Mouse (Mus musculus) forebrain, embryonic 12.5 days (tissue): ENCODE data around the gene Tbk1. TPM values are rescaled to one million over a fixed set of nuclear protein-coding genes. Genes with fewer than 3 reads are reported as not detected.

Source experiments
- ATAC-seq: fragments of 200-750 bp; cut with Nextera tagmentation; 2 replicates; pipeline ENCODE4 v1.8.0; 2017; ENCODE audit warnings: moderate TSS enrichment; ENCODE audit not compliant: low FRiP score
- H3K27ac ChIP-seq: fragments of 300-500 bp; sonication (generic); 2 replicates; pipeline ENCODE4 v1.5.1; 2016; ENCODE audit warnings: mild to moderate bottlenecking
- H3K27me3 ChIP-seq: fragments of 300-500 bp; sonication (generic); 2 replicates; pipeline ENCODE4 v1.6.1; 2016; ENCODE audit warnings: mild to moderate bottlenecking
- H3K36me3 ChIP-seq: fragments of 300-500 bp; sonication (generic); replicated peaks from 2 replicates; pipeline ENCODE4 v1.6.1; 2016; ENCODE audit warnings: mild to moderate bottlenecking
- H3K4me1 ChIP-seq: fragments of 300-500 bp; sonication (generic); 2 replicates; pipeline ENCODE4 v1.6.1; 2016
- H3K4me2 ChIP-seq: fragments of 300-500 bp; sonication (generic); 2 replicates; pipeline ENCODE4 v1.6.1; 2016; ENCODE audit warnings: mild to moderate bottlenecking, moderate library complexity
- H3K4me3 ChIP-seq: fragments of 300-500 bp; sonication (generic); replicated peaks from 2 replicates; pipeline ENCODE4 v1.5.1; 2016; ENCODE audit warnings: mild to moderate bottlenecking
- H3K9ac ChIP-seq: fragments of 300-500 bp; sonication (generic); 2 replicates; pipeline ENCODE4 v1.6.1; 2016; ENCODE audit warnings: mild to moderate bottlenecking
- H3K9me3 ChIP-seq: fragments of 300-500 bp; sonication (generic); 2 replicates; pipeline ENCODE4 v1.6.1; 2016
- WGBS: fragments of 180-500 bp; shearing (Covaris S2); methylation state at CpG from one replicate; pipeline ENCODE4 v1.1.7; 2016; 5-methylcytosine and 5-hydroxymethylcytosine counted together
- polyA plus RNA-seq: library from polyadenylated mRNA; unstranded; fragments of >200 nt; fragmentation: Nextera tagmentation; extraction: Ambion mirVana; gene quantifications from 2 replicates; pipeline ENCODE4 v1.2.1, GENCODE M21; 2016

Gene Tbk1
- polyA plus RNA-seq, 1 experiment from 2014 or later, result 39.4 TPM

DNA sequence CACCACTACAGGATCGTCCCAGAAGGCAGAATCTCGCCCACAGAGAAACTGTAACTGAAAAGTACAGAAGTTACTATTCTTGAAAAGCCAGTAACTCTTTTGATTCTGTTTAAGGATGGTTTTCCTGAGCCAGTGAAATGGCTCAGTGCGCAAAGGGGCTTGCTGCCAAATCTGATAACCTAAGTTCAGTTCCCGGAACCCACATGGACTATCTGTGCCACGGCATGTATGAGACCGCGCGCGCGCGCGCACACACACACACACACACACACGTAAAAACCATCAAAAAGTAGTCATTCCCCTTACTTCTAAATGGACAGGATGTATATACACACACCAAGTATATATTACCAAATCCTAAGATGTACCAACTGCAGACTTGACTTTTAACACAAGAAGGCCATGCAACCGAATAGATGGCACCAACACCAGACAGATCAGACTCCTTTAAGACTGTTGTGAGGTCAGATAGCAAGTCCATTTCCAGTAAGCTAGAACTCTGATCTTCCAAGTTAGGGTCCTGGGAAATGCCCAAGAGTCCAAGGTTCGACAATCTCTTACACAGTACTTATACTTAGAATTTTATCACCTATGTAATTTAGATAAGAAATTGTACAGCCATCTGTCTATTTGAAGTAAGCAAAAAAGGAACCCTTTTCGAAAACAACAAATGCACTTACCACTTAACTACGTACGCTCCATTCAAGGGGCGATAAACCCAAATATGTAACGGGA, 1.4 kb downstream of the Tbk1 start:
- no peak for ATAC-seq
- peak overlapping the region; percentile 86 for H3K4me2 ChIP-seq
- H3K27me3 ChIP-seq, result no peaks in the 10 kb centered on the region
- H3K9me3 ChIP-seq, result no peaks in the 10 kb centered on the region
- peak overlapping the region; percentile 92 for H3K9ac ChIP-seq
- WGBS, result 91% methylated on average over 20 of the region's 20 CpGs
- H3K27ac ChIP-seq, result no peak overlapping the region
- peak overlapping the region; percentile 88 for H3K4me3 ChIP-seq
- peaks cover 40% of the 10 kb centered on the region for H3K36me3 ChIP-seq
- peaks cover 16% of the 10 kb centered on the region for H3K4me1 ChIP-seq

GRCm38 (mm10) chr10:121584033-121584432, 2.6 kb downstream of the Tbk1 start:
- WGBS, result 93% methylated on average over 10 of the region's 10 CpGs
- no peak overlapping the region for H3K4me2 ChIP-seq
- ATAC-seq, result no peak

DNA sequence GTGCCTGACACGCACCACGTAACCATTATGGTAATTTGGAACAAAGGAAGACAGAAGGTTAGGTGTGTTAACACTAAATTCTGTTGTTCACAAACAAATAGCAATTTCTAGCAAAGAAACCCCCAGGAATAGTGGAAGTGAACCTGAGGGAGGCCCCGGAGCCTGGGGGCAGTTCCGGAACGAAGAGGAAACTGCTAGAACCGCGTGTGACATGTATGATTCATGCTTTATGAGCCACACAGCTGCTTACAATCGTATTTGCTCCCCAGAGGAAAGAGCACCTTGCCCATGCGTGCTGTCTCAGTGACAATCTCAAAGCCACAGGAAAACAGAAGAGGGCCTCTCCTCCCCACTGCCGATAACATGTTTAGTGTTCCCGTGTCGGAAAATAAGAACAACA, 3.6 kb downstream of the Tbk1 start:
- 97% methylated on average over 12 of the region's 12 CpGs for WGBS
- peaks cover 46% of the 10 kb centered on the region for H3K36me3 ChIP-seq
- H3K4me1 ChIP-seq, result peaks cover 16% of the 10 kb centered on the region
- H3K4me2 ChIP-seq, result no peak overlapping the region
- no peak for ATAC-seq
- no peaks in the 10 kb centered on the region for H3K9me3 ChIP-seq
- no peaks in the 10 kb centered on the region for H3K27me3 ChIP-seq
- no peak overlapping the region for H3K27ac ChIP-seq
- H3K9ac ChIP-seq, result no peak overlapping the region
- H3K4me3 ChIP-seq, result no peak overlapping the region

More at GRCm38 (mm10) chr10:121584033-121584432, 2.6 kb downstream of the Tbk1 start:
- Histone ChIP-seq H3K9ac (no peak overlapping the region), H3K36me3 (peaks cover 40% of the 10 kb centered on the region), H3K27me3 (no peaks in the 10 kb centered on the region), H3K4me1 (peaks cover 16% of the 10 kb centered on the region), H3K4me3 (no peak overlapping the region), H3K9me3 (no peaks in the 10 kb centered on the region), H3K27ac (no peak overlapping the region)

DNA sequence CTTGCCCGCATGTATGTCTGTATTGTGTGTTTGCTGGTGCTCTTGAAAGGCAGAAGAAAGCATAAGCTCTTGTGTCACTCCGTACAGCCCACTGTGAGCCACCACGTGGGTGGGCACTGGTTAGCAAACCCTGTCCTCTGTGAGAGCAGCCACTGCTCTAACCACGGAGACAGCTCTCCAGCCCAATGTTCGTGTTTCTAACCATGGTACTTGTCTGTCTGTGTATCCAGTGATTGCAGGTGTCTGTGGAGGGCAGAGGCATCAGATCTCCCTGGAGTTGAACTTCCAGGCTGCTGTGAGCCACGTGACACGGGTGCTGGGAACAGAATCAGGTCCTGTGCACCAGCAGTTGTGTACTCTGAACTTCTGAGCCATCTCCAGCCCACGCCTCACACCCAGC, 4.3 kb downstream of the Tbk1 start:
- ATAC-seq, result no peak
- peaks cover 52% of the 10 kb centered on the region for H3K36me3 ChIP-seq
- H3K9me3 ChIP-seq, result no peaks in the 10 kb centered on the region
- H3K4me2 ChIP-seq, result no peak overlapping the region
- peaks cover 15% of the 10 kb centered on the region for H3K4me1 ChIP-seq
- no peak overlapping the region for H3K9ac ChIP-seq
- 94% methylated on average over 8 of the region's 8 CpGs for whole genome bisulfite sequencing
- H3K27me3 ChIP-seq, result no peaks in the 10 kb centered on the region
- no peak overlapping the region for H3K27ac ChIP-seq
- no peak overlapping the region for H3K4me3 ChIP-seq

GRCm38 (mm10) chr10:121581405-121581804, 5.2 kb downstream of the Tbk1 start:
- H3K27ac ChIP-seq, result no peak overlapping the region
- WGBS, result 69% methylated on average over 6 of the region's 6 CpGs
- no peaks in the 10 kb centered on the region for H3K27me3 ChIP-seq
- peaks cover 11% of the 10 kb centered on the region for H3K4me1 ChIP-seq
- H3K36me3 ChIP-seq, result peaks cover 52% of the 10 kb centered on the region
- peak; percentile 70; the same call in 1 of the 2 replicates for ATAC-seq
- H3K9ac ChIP-seq, result no peak overlapping the region
- no peak overlapping the region for H3K4me3 ChIP-seq
- no peak overlapping the region for H3K4me2 ChIP-seq
- no peaks in the 10 kb centered on the region for H3K9me3 ChIP-seq

GRCm38 (mm10) chr10:121580381-121580780, 6.2 kb downstream of the Tbk1 start:
- no peak overlapping the region for H3K4me3 ChIP-seq
- H3K27me3 ChIP-seq, result no peaks in the 10 kb centered on the region
- 96% methylated on average over 5 of the region's 5 CpGs for WGBS
- ATAC-seq, result no peak
- no peaks in the 10 kb centered on the region for H3K9me3 ChIP-seq
- H3K9ac ChIP-seq, result no peak overlapping the region
- peaks cover 6% of the 10 kb centered on the region; the same call in 1 of the 2 replicates for H3K4me1 ChIP-seq
- H3K27ac ChIP-seq, result no peak overlapping the region
- no peak overlapping the region for H3K4me2 ChIP-seq
- peaks cover 62% of the 10 kb centered on the region for H3K36me3 ChIP-seq

DNA sequence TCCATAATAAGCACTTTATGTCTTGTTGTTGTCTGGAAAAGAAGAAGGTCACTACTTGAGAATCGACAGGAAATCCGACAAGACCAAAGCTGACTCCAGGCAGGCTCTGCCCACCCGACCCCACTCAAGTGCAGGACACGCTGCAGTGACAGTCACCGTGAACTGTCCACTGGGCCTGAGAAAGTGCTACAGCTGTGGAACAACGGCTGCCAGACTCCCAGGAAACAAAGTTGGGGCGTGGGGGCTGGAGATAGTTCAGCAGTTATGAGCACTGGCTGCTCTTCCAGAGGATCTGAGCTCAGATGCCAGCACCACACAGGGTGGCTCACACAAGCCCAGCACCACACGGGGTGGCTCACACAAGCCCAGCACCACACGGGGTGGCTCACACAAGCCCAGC, 10.2 kb downstream of the Tbk1 start:
- no peak for ATAC-seq
- no peak overlapping the region for H3K27ac ChIP-seq
- H3K4me2 ChIP-seq, result no peak overlapping the region
- no peaks in the 10 kb centered on the region for H3K4me1 ChIP-seq
- WGBS, result 92% methylated on average over 9 of the region's 9 CpGs
- H3K36me3 ChIP-seq, result peaks cover 57% of the 10 kb centered on the region
- no peak overlapping the region for H3K9ac ChIP-seq
- no peaks in the 10 kb centered on the region for H3K27me3 ChIP-seq
- no peaks in the 10 kb centered on the region for H3K9me3 ChIP-seq
- no peak overlapping the region for H3K4me3 ChIP-seq

DNA sequence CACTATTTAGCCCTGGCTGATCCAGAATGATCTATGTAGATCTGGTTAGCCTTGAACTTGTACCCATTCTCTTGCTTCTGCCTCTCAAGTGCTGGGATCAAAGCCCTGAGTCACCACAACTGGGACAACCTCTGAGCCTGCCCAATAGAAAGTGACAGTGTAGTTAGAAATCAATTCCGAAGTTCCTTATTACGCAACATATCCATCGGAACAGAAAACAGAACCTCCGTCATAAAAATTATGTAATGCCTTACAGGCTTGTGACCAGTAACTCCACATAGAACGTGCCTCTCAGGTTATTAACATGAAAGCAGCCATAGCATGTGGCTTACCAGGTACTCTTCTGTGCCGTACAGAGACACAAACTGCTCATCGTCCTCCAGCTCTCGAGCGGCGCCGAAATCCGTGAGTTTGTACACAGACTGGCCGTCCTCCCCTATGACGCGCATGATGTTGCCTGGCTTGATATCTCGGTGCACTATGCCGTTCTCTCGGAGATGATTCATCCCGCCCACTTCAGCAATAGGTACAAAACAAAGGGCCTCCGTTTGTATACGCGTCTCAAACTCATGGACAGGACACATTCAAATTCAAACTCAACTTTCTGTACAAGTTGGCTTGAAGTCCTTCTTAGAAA, 15.0 kb downstream of the Tbk1 start:
- ATAC-seq, result no peak
- Histone ChIP-seq H3K4me1 (peaks cover 23% of the 10 kb centered on the region), H3K9ac (no peak overlapping the region), H3K4me2 (no peak overlapping the region), H3K27me3 (no peaks in the 10 kb centered on the region), H3K36me3 (peaks cover 52% of the 10 kb centered on the region), H3K9me3 (no peaks in the 10 kb centered on the region), H3K4me3 (no peak overlapping the region), H3K27ac (no peak overlapping the region)
- WGBS, result 97% methylated on average over 22 of the region's 22 CpGs

DNA sequence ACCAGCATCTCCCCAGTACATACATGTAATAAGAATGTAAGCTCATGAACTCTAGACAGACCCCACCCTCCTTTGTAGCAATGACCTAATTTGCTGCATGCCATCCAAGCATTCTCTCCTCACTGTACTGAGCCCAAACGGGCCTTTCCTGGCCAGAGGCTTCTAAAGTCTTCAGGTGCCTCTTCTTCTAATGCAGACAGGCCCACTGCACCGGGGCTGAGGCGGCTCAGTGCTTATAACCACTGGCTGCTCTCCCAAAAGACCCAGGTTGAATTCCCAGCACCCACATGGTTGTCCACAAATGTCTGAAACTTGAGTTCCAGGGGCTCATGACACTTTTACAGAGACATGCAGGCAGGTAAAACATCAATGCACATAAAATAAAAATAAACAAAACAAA, 15.6 kb downstream of the Tbk1 start:
- Histone ChIP-seq H3K4me1 (peaks cover 23% of the 10 kb centered on the region), H3K4me3 (no peak overlapping the region), H3K9me3 (no peaks in the 10 kb centered on the region), H3K36me3 (peaks cover 48% of the 10 kb centered on the region), H3K27me3 (no peaks in the 10 kb centered on the region), H3K27ac (no peak overlapping the region), H3K4me2 (no peak overlapping the region), H3K9ac (no peak overlapping the region)
- 99% methylated on average over 3 of the region's 3 CpGs for WGBS
- no peak for ATAC-seq

- Histone ChIP-seq H3K36me3 (peaks cover 48% of the 10 kb centered on the region), H3K9ac (no peak overlapping the region)
- WGBS, result 60% methylated on average over 6 of the region's 6 CpGs
Observed at GRCm38 (mm10) chr10:121569796-121570195, 16.8 kb downstream of the Tbk1 start.

DNA sequence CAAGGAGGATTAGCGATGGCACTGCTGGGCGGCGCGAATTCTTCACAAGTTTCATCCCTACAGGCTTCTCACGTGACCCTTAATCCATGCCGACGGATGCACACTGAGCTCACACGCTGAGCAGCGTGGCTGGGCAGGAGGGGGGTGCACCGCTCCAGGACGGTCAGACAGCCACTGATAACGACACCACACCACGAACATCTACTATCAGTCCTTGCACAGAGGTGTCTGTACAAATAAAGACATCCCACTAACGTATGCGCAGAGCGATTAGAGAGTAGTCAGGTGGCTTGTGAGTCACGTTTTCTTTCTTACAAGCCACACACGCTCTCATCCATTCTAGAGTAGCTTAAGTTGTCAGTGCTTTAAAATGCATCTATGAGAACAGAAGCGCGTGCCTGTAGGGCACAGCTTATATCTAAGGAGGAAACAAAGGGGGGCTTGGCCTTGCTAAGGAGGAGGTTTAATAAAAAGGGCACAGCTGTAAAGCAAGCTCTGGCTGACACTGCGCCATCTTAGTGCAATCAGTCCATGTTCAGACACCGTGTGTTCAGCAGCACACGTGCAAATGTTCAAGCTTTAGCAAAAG, 17.5 kb downstream of the Tbk1 start:
- Histone ChIP-seq H3K27me3 (no peaks in the 10 kb centered on the region), H3K4me2 (peak overlapping the region; percentile 49), H3K4me1 (peaks cover 23% of the 10 kb centered on the region), H3K36me3 (peaks cover 50% of the 10 kb centered on the region), H3K9me3 (no peaks in the 10 kb centered on the region), H3K27ac (peak overlapping the region; percentile 63), H3K9ac (peak overlapping the region; percentile 38; the same call in 1 of the 2 replicates), H3K4me3 (peak overlapping the region; percentile 19; the same call in 1 of the 2 replicates)
- peak; percentile 89 for ATAC-seq
- WGBS, result 2% methylated on average over 23 of the region's 23 CpGs

More at GRCm38 (mm10) chr10:121569796-121570195, 16.8 kb downstream of the Tbk1 start:
- 0 out of 2 replicates have a peak, but pooled peaks have one; percentile 20 for ATAC-seq
- Histone ChIP-seq H3K27ac (peak overlapping the region; percentile 63; the same call in 1 of the 2 replicates), H3K4me2 (peak overlapping the region; percentile 49; the same call in 1 of the 2 replicates), H3K9me3 (no peaks in the 10 kb centered on the region), H3K4me1 (peaks cover 23% of the 10 kb centered on the region), H3K4me3 (no peak overlapping the region), H3K27me3 (no peaks in the 10 kb centered on the region)

GRCm38 (mm10) chr10:121568534-121568933, 18.1 kb downstream of the Tbk1 start:
- no peaks in the 10 kb centered on the region for H3K27me3 ChIP-seq
- H3K9me3 ChIP-seq, result no peaks in the 10 kb centered on the region
- H3K4me3 ChIP-seq, result no peak overlapping the region
- WGBS, result 48% methylated on average over 7 of the region's 7 CpGs
- H3K36me3 ChIP-seq, result peaks cover 55% of the 10 kb centered on the region
- peak overlapping the region; percentile 49 for H3K4me2 ChIP-seq
- peaks cover 23% of the 10 kb centered on the region for H3K4me1 ChIP-seq
- no peak; the same call in 1 of the 2 replicates for ATAC-seq
- H3K9ac ChIP-seq, result no peak overlapping the region
- H3K27ac ChIP-seq, result peak overlapping the region; percentile 63
